Mouse (Mus musculus): Measurements from ENCODE around the gene Bglap3.
"Not testable (repeated sequence)": the region's sequence is repeated elsewhere in the genome, so short reads cannot be mapped to it uniquely, and the experiment has no call there.

- not testable (repeated sequence) for TF ChIP-seq EP300 (IDR thresholded peaks at IDR 0.05; ENCODE audit: insufficient read depth, low read depth, low read length); CTCF (IDR thresholded peaks at IDR 0.05); POLR2A (IDR thresholded peaks at IDR 0.05; ENCODE audit: insufficient read depth, low read depth, low read length)
Observed at GRCm38 (mm10) chr3:88381389-88382315, 9.1 kb upstream of the Bglap3 start.

Measured in heart, adult 2 months (tissue).